Comparison of ENCODE assay signal across 8 mouse cellular contexts in the genomic region with DNA sequence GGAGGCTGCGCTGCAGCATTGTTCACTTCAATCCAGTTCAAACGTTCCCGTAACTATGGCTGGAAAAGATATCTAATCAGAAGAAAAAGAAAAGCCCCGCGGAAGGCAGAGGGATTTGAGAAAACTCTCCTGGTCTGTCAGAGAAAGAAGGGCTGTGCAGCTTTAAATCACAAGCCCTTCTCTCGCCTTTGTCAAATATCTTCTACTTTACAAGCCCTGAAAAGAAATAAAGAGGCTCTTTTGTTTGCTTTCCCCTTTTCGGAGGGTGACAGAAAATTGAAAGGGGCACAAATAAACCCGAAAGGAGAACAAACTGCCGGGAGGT.
DNase-seq lines count a peak whose midpoint lies in the region; ATAC-seq and TF ChIP-seq lines count a peak whose summit lies in the region.

No protein-coding gene starts in this region.

- peak overlapping the region; percentile 65 for H3K4me3 ChIP-seq in cerebellum, adult 2 months (replicated peaks; ENCODE audit: insufficient read depth, low read depth, low read length)
- H3K4me3 ChIP-seq in thymus, adult 2 months (ENCODE audit: control insufficient read depth, insufficient read depth, low read length): peak overlapping the region; percentile 68
- peak overlapping the region; percentile 71 for H3K4me3 ChIP-seq in liver, embryonic 13.5 days (replicated peaks)

- no peaks in the 10 kb centered on the region for H3K4me1 ChIP-seq in cerebellum, adult 2 months (ENCODE audit: control insufficient read depth, insufficient read depth, low read length)
- H3K4me1 ChIP-seq in thymus, adult 2 months (replicated peaks; ENCODE audit: control insufficient read depth, insufficient read depth, low read length): peaks cover 12% of the 10 kb centered on the region
- H3K4me1 ChIP-seq in liver, embryonic 13.5 days (replicated peaks): peaks cover 27% of the 10 kb centered on the region

- peak overlapping the region; percentile 95 for H3K4me2 ChIP-seq in liver, embryonic 13.5 days

- TF ChIP-seq POLR2A in cerebellum, adult 2 months (IDR thresholded peaks at IDR 0.05; ENCODE audit: borderline replicate concordance, insufficient read depth, low read length): no peak
- TF ChIP-seq POLR2A in thymus, adult 2 months (IDR thresholded peaks at IDR 0.05; ENCODE audit: control insufficient read depth, extremely low read depth, insufficient read depth, low read length, poor library complexity): no peak

- H3K9ac ChIP-seq in liver, embryonic 13.5 days: peak overlapping the region; percentile 74

- no peak overlapping the region for H3K27ac ChIP-seq in cerebellum, adult 2 months (ENCODE audit: insufficient read depth, low read length)
- no peak overlapping the region for H3K27ac ChIP-seq in thymus, adult 2 months (ENCODE audit: control insufficient read depth, insufficient read depth, low read length)
- no peak overlapping the region for H3K27ac ChIP-seq in liver, embryonic 13.5 days

- no peak for DNase-seq in cerebellum, adult 2 months
- DNase-seq in cerebellum, postnatal 36 days: no peak
- DNase-seq in thymus, adult 2 months: no peak
- no peak for DNase-seq in thymus, postnatal 14 days
- no peak for DNase-seq in liver, embryonic 13.5 days
- DNase-seq in adrenal gland, postnatal 4 days (ENCODE audit: low spot score in 2 of 2): no peak
- no peak for DNase-seq in left cerebral cortex, adult 9 months (ENCODE audit: low spot score in 2 of 2)
- DNase-seq in adrenal gland, postnatal 36 days: no peak

- no peaks in the 10 kb centered on the region; the same call in 1 of the 2 replicates for H3K27me3 ChIP-seq in cerebellum, adult 2 months (ENCODE audit: control insufficient read depth, insufficient read depth, low read length)
- H3K27me3 ChIP-seq in thymus, adult 2 months (ENCODE audit: control insufficient read depth, insufficient read depth, low read length): peaks cover 22% of the 10 kb centered on the region
- peaks cover 75% of the 10 kb centered on the region for H3K27me3 ChIP-seq in liver, embryonic 13.5 days

- no peak for TF ChIP-seq CTCF in cerebellum, adult 2 months (IDR thresholded peaks at IDR 0.05; ENCODE audit: borderline replicate concordance, insufficient read depth, low read depth, low read length)
- no peak for TF ChIP-seq CTCF in thymus, adult 2 months (IDR thresholded peaks at IDR 0.05; ENCODE audit: borderline replicate concordance, control insufficient read depth, extremely low read depth, insufficient read depth, low read length, poor library complexity)

- WGBS in cerebellum, adult 2 months: 5% methylated on average over 9 of the region's 9 CpGs
- WGBS in thymus, adult 2 months: 9% methylated on average over 9 of the region's 9 CpGs
- 2% methylated on average over 9 of the region's 9 CpGs for WGBS in liver, embryonic 13.5 days (ENCODE audit: insufficient replicate concordance)

- ATAC-seq in liver, embryonic 13.5 days (ENCODE audit: low read depth): no peak

- no peaks in the 10 kb centered on the region for H3K9me3 ChIP-seq in liver, embryonic 13.5 days (replicated peaks)

- no peaks in the 10 kb centered on the region for H3K36me3 ChIP-seq in thymus, adult 2 months (ENCODE audit: control insufficient read depth, insufficient read depth, low read length)
- no peaks in the 10 kb centered on the region for H3K36me3 ChIP-seq in liver, embryonic 13.5 days
